Mouse (Mus musculus) limb, embryonic 11.5 days (tissue): ENCODE results near the gene Msh5. TPM values are rescaled to one million over a fixed set of nuclear protein-coding genes. Genes with fewer than 3 reads are reported as not detected.

Experiments used
- ATAC-seq: fragments of 200-750 bp; cut with Nextera tagmentation; 2 replicates; pipeline ENCODE4 v1.8.0; 2017; ENCODE audit warnings: low read depth; ENCODE audit not compliant: insufficient number of reproducible peaks, low FRiP score, low TSS enrichment
- DNase-seq: peaks from one replicate; pipeline ENCODE4 v3.0.0-alpha.2; 2015; ENCODE audit warnings: low spot score
- H3K27ac ChIP-seq: fragments of 300-500 bp; sonication (generic); replicated peaks from 2 replicates; pipeline ENCODE4 v1.5.1; 2014; ENCODE audit warnings: low read depth, mild to moderate bottlenecking, low read length
- H3K27me3 ChIP-seq: fragments of 300-500 bp; sonication (generic); 2 replicates; pipeline ENCODE4 v1.6.1; 2014; ENCODE audit warnings: mild to moderate bottlenecking, low read length, mixed read lengths; ENCODE audit not compliant: control insufficient read depth, insufficient read depth
- H3K36me3 ChIP-seq: fragments of 300-500 bp; sonication (generic); 2 replicates; pipeline ENCODE4 v1.6.1; 2014; ENCODE audit warnings: mild to moderate bottlenecking, low read length, moderate library complexity, mixed read lengths; ENCODE audit not compliant: control insufficient read depth, insufficient read depth
- H3K4me1 ChIP-seq: fragments of 300-500 bp; sonication (generic); 2 replicates; pipeline ENCODE4 v1.6.1; 2014; ENCODE audit warnings: low read length, mixed read lengths; ENCODE audit not compliant: control insufficient read depth, insufficient read depth
- H3K4me2 ChIP-seq: fragments of 300-500 bp; sonication (generic); 2 replicates; pipeline ENCODE4 v1.6.1; 2014; ENCODE audit warnings: low read depth, mild to moderate bottlenecking, moderate library complexity; ENCODE audit not compliant: severe bottlenecking
- H3K4me3 ChIP-seq: fragments of 300-500 bp; sonication (generic); 2 replicates; pipeline ENCODE4 v1.5.1; 2014; ENCODE audit warnings: low read depth, low read length
- H3K9ac ChIP-seq: fragments of 300-500 bp; sonication (generic); 2 replicates; pipeline ENCODE4 v1.6.1; 2014; ENCODE audit warnings: mild to moderate bottlenecking, low read length
- H3K9me3 ChIP-seq: fragments of 300-500 bp; sonication (generic); 2 replicates; pipeline ENCODE4 v1.6.1; 2016; ENCODE audit warnings: low read length; ENCODE audit not compliant: control insufficient read depth
- WGBS: fragments of 180-500 bp; shearing (Covaris S2); extraction: QIAGEN DNeasy Blood & Tissue Kit; methylation state at CpG from one replicate; pipeline ENCODE4 v1.1.7; 2014; 5-methylcytosine and 5-hydroxymethylcytosine counted together
- polyA plus RNA-seq: library from polyadenylated mRNA; unstranded; fragments of >200 nt; fragmentation: Nextera tagmentation; extraction: Ambion mirVana; gene quantifications from 2 replicates; pipeline ENCODE4 v1.2.1, GENCODE M21; 2014

Msh5 gene
- polyA plus RNA-seq, 1 experiment from 2014 or later, result 3.7 TPM

DNA sequence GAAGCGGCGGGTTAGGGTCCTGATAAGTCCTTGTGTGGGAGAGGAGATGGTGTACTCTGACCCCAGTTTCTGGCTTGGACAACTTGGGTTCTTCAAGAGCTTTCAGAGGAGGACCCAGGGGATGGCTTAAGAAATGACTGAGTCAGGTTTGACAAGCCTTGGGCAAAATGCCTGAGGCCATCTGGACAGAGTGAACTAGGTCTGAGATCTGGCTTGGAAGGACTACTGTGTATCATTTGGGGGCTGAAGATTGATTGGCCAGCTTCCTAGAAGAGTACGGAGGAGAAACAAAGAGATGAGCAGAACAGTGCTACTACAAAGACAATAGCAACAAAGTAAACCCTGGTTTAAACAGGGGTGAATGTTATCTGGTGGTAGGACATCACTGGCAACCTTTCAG is 16.9 kb upstream of the Msh5 start:
- Histone ChIP-seq H3K4me2 (no peak overlapping the region), H3K27ac (no peak overlapping the region), H3K36me3 (peaks cover 11% of the 10 kb centered on the region), H3K4me1 (peaks cover 19% of the 10 kb centered on the region), H3K9me3 (no peaks in the 10 kb centered on the region), H3K9ac (no peak overlapping the region), H3K27me3 (peaks cover 26% of the 10 kb centered on the region), H3K4me3 (no peak overlapping the region)
- DNase-seq (no peak), ATAC-seq (no peak)
- 96% methylated on average over 3 of the region's 3 CpGs for WGBS

DNA sequence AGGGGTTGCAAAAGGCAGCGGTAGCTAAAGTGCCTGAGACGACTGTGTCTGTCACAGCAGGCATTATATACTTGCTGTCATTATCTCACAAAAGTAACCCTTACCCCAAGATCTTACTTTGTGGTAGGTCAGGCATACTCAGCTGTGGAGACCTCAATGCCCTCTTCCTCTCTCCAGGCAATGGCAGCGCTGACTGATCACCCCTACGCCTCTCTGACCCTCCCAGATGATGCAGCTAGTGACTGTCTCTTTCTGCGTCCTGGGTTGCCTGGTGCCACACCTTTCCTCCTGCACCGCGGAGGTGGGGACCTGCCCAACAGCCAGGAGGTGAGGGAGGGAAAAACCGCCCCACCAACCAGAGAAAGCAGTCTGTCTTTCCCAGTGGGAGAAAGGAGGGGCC is 14.8 kb upstream of the Msh5 start:
- Histone ChIP-seq H3K36me3 (peaks cover 11% of the 10 kb centered on the region), H3K4me2 (no peak overlapping the region), H3K27ac (no peak overlapping the region), H3K4me3 (no peak overlapping the region), H3K4me1 (peaks cover 19% of the 10 kb centered on the region), H3K9ac (no peak overlapping the region), H3K27me3 (peaks cover 14% of the 10 kb centered on the region), H3K9me3 (no peaks in the 10 kb centered on the region)
- no peak for DNase-seq
- 75% methylated on average over 8 of the region's 8 CpGs for WGBS
- ATAC-seq, result no peak

DNA sequence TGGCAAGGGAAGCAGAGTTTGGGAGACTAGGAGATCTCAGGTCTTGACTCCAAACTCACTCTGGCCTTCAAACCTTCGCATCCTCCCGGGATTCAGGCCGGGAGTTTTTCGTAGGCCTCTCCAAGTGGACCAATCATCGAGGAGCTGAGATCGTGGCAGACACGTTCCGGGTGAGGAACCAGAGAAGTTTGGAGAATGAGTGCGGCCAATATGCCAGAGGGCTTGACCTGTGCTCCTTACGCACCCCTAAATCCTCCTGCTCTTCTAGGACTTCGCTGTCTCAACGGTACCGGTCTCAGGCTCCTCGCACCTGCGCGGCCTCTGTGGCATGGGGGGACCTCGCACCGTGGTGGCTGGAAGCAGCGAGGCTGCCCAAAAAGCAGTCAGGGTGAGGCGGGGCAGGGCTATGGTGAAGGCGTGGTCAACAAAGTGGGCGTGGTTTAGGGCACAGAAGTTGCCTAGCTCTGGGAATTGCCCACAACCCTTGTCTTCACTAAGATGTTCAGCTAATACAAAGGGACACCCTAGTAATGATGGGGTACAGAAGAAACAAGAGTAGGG is 14.3 kb upstream of the Msh5 start:
- 56% methylated on average over 22 of the region's 22 CpGs for WGBS
- H3K9me3 ChIP-seq, result no peaks in the 10 kb centered on the region
- no peak overlapping the region; the same call in 1 of the 2 replicates for H3K4me3 ChIP-seq
- H3K27me3 ChIP-seq, result peaks cover 9% of the 10 kb centered on the region
- no peak for DNase-seq
- H3K4me1 ChIP-seq, result peaks cover 19% of the 10 kb centered on the region
- no peak overlapping the region for H3K27ac ChIP-seq
- peaks cover 13% of the 10 kb centered on the region for H3K36me3 ChIP-seq
- no peak overlapping the region for H3K9ac ChIP-seq
- peak overlapping the region; percentile 95 for H3K4me2 ChIP-seq
- no peak for ATAC-seq

DNA sequence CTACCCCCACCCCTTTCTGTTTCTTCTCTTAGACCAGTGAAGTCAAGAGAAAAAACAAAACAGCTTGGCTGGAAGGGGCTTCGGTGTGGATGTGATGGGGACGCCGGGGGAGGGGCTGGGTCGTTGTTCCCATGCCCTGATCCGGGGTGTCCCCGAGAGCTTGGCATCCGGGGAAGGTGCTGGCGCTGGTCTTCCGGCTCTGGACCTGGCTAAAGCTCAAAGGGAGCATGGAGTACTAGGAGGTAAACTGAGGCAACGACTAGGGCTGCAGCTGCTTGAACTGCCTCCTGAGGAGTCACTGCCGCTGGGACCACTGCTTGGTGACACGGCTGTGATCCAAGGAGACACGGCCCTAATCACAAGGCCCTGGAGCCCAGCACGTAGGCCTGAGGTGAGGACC is 13.5 kb upstream of the Msh5 start:
- H3K4me3 ChIP-seq, result peak overlapping the region; percentile 62
- WGBS, result 37% methylated on average over 14 of the region's 14 CpGs
- H3K36me3 ChIP-seq, result peaks cover 15% of the 10 kb centered on the region
- no peaks in the 10 kb centered on the region for H3K9me3 ChIP-seq
- H3K4me2 ChIP-seq, result peak overlapping the region; percentile 95
- H3K27me3 ChIP-seq, result peaks cover 2% of the 10 kb centered on the region
- DNase-seq, result no peak
- peak overlapping the region; percentile 90 for H3K9ac ChIP-seq
- H3K27ac ChIP-seq, result no peak overlapping the region
- ATAC-seq, result no peak
- H3K4me1 ChIP-seq, result peaks cover 15% of the 10 kb centered on the region

DNA sequence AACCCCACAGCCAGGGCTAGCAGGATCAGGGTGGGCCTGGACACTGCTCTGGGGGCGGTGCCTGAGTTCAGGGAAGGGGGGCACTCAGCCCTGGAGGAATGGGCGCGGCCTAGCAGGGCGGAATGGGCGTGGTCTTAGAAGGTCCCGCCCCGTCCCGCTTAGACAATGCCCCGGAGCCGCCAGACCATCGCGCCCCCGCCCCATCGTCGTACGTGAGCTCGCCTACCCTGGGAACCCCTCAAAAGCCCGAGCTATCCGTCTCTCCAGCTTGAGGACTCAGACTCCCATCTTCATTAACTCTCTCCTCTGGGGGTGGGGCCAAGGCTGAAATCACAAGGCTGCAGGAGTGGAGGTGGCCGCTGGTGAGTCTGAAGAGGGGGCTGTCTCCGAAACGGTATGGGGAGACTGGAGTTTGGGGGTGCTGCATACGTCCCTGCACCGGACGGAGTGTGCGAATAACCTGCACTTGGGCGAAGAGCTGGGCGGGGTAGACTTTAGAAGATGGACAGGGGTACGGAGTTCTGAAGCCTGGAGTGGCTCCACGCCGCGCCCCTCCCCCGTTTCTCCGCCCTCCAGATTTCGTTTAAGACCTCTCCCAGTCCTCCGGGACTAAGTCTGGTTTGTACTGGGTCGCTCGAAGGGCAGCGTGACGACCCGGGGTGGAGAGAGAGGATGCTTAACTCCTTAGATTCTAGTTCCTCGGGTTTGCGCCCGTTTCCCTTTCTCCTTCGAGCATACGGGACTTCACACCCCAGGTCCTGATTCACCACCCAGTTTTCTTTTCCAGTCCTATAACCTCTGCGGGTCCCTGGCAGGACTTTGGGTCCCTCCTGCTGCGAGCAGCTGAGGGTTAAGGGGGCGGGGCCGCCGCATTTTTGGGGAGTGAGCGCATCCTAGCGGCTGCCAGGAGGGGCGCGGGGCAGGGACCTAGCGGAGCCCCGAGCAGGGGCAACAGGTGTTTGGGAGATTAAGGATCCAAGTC is 12.7 kb upstream of the Msh5 start, which contains the start of gene Ddah2:
Gene Ddah2 (plus strand): TSS at position 125 of the 982 bp plus-strand sequence.
- Histone ChIP-seq H3K4me2 (peak within 1 kb of the TSS; percentile 95), H3K36me3 (peaks cover 18% of the 10 kb centered on the region), H3K27me3 (no peaks in the 10 kb centered on the region; the same call in 1 of the 2 replicates), H3K4me3 (peak within 1 kb of the TSS; percentile 62), H3K4me1 (peaks cover 7% of the 10 kb centered on the region), H3K9ac (peak within 1 kb of the TSS; percentile 90), H3K9me3 (no peaks in the 10 kb centered on the region), H3K27ac (peak within 1 kb of the TSS; percentile 82)
- peak; percentile 96 for DNase-seq
- WGBS, result under 1% methylated on average over 57 of the region's 57 CpGs
- ATAC-seq, result peak; percentile 90

DNA sequence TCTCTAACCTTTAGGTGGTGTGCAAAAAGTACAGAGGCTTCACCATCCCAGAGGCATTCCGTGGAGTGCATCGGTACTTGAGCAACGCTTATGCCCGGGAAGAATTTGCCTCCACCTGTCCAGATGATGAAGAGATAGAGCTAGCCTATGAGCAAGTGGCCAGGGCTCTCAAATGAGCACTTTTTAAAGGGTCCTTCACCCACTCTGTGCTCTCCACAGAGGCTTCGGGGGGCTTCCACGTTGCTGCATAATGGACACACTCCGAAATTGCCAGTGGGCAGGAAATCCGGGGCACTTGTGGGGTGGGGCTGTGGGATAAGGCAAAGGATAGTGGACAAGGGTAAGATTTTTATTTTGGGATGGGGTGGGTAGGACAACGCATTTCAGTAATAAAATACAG is 11.8 kb upstream of the Msh5 start:
- Histone ChIP-seq H3K36me3 (peaks cover 26% of the 10 kb centered on the region), H3K27me3 (no peaks in the 10 kb centered on the region), H3K9me3 (no peaks in the 10 kb centered on the region), H3K4me1 (peaks cover 7% of the 10 kb centered on the region), H3K27ac (peak overlapping the region; percentile 82; the same call in 1 of the 2 replicates), H3K4me2 (peak overlapping the region; percentile 95), H3K4me3 (peak overlapping the region; percentile 62; the same call in 1 of the 2 replicates), H3K9ac (no peak overlapping the region; the same call in 1 of the 2 replicates)
- ATAC-seq (no peak), DNase-seq (no peak)
- 72% methylated on average over 9 of the region's 9 CpGs for WGBS

DNA sequence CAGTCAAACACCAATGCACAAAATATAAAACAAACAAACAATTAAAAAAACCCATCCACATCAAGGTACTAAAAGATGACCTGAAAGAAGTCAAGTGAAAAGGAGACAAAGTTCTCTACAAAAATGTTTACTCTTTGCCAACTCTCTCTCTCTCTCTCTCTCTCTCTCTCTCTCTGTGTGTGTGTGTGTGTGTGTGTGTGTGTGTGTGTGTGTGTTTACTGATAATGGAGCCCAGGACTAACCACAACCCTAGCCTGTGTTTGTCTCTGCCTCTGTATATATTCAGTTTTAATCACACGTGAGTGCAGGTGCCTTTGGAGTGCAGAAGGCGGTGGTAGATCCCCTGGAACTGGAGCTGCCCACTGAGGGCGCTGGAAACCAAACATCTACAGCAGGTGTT is 10.5 kb upstream of the Msh5 start:
- no peak overlapping the region for H3K9ac ChIP-seq
- H3K9me3 ChIP-seq, result no peaks in the 10 kb centered on the region
- peaks cover 30% of the 10 kb centered on the region for H3K36me3 ChIP-seq
- DNase-seq, result no peak
- WGBS, result 81% methylated on average over 3 of the region's 3 CpGs
- H3K4me2 ChIP-seq, result no peak overlapping the region
- H3K27ac ChIP-seq, result no peak overlapping the region
- no peaks in the 10 kb centered on the region for H3K27me3 ChIP-seq
- H3K4me3 ChIP-seq, result no peak overlapping the region
- peaks cover 9% of the 10 kb centered on the region for H3K4me1 ChIP-seq
- ATAC-seq, result no peak

DNA sequence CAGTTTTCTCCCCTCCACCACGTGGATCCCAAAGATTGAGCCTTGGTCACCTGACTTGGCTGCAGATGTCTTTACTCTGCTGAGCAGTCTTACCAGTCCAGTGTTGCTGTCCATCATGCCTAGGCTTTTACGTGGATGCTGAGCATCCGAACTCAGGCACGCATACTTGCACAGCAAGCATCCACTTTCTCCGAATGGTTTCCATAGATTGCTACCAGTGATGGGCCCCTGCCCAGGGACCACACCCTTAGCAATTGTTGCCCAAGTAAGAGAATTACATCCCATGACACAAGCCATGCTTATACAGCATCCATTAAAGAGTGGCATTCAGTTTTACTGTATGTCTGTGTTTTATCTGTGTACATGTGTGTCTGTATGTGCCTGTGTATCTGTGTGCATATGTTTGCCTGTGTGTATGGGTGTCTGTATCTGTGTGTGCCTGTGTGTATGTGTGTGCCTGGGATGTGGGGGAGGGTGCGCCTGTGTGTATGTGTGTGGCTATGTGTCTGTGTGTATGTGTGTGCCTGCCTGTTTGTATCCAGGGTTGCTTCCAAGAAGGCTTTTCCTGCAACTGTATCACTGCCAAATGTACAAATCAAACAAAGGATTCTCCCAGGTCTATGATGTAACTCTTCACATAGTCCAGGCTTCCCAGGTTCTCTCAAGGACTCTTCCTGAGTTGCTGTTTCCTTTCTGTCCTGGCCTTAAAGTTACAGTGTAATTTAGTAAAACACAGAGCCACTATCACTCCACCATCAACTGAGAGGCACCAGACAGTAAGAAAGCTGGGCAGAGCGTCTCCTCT is 9.3 kb upstream of the Msh5 start:
- Histone ChIP-seq H3K4me1 (peaks cover 15% of the 10 kb centered on the region), H3K27ac (no peak overlapping the region), H3K4me3 (no peak overlapping the region), H3K27me3 (no peaks in the 10 kb centered on the region), H3K4me2 (no peak overlapping the region), H3K9ac (no peak overlapping the region), H3K9me3 (no peaks in the 10 kb centered on the region), H3K36me3 (peaks cover 21% of the 10 kb centered on the region)
- DNase-seq (no peak), ATAC-seq (no peak)
- whole genome bisulfite sequencing, result 88% methylated on average over 7 of the region's 7 CpGs
